Mouse (Mus musculus) forebrain, embryonic 16.5 days (tissue): Measurements from ENCODE around the gene Ccne1. TPM values are rescaled to one million over a fixed set of nuclear protein-coding genes. Genes with fewer than 3 reads are reported as not detected.

Experiments
- ATAC-seq: fragments of 200-750 bp; cut with Nextera tagmentation; 2 replicates; pipeline ENCODE4 v1.8.0; 2017; ENCODE audit warnings: mild to moderate bottlenecking, moderate library complexity
- H3K27ac ChIP-seq: fragments of 300-500 bp; sonication (generic); 2 replicates; pipeline ENCODE4 v1.5.1; 2014; ENCODE audit warnings: low read length, control low read depth
- H3K27me3 ChIP-seq: fragments of 300-500 bp; sonication (generic); replicated peaks from 2 replicates; pipeline ENCODE4 v1.6.1; 2014; ENCODE audit warnings: low read length; ENCODE audit not compliant: control insufficient read depth, insufficient read depth
- H3K36me3 ChIP-seq: fragments of 300-500 bp; sonication (generic); 2 replicates; pipeline ENCODE4 v1.6.1; 2014; ENCODE audit not compliant: control insufficient read depth, insufficient read depth
- H3K4me1 ChIP-seq: fragments of 300-500 bp; sonication (generic); replicated peaks from 2 replicates; pipeline ENCODE4 v1.6.1; 2014; ENCODE audit warnings: low read length; ENCODE audit not compliant: control insufficient read depth, insufficient read depth
- H3K4me2 ChIP-seq: fragments of 300-500 bp; sonication (generic); 2 replicates; pipeline ENCODE4 v1.6.1; 2014; ENCODE audit warnings: mild to moderate bottlenecking, low read length, control low read depth
- H3K4me3 ChIP-seq: fragments of 300-500 bp; sonication (generic); replicated peaks from 2 replicates; pipeline ENCODE4 v1.5.1; 2014; ENCODE audit warnings: mild to moderate bottlenecking, low read length, control low read depth
- H3K9ac ChIP-seq: fragments of 300-500 bp; sonication (generic); replicated peaks from 2 replicates; pipeline ENCODE4 v1.6.1; 2014; ENCODE audit warnings: low read depth, low read length, control low read depth
- H3K9me3 ChIP-seq: fragments of 300-500 bp; sonication (generic); 2 replicates; pipeline ENCODE4 v1.6.1; 2016; ENCODE audit warnings: low read length; ENCODE audit not compliant: control insufficient read depth
- WGBS: fragments of 180-500 bp; shearing (Covaris S2); extraction: QIAGEN DNeasy Blood & Tissue Kit; methylation state at CpG from one replicate; pipeline ENCODE4 v1.1.7; 2014; 5-methylcytosine and 5-hydroxymethylcytosine counted together
- polyA plus RNA-seq: library from polyadenylated mRNA; unstranded; fragments of >200 nt; fragmentation: Nextera tagmentation; extraction: Ambion mirVana; gene quantifications from 2 replicates; pipeline ENCODE4 v1.2.1, GENCODE M21; 2015

Gene Ccne1
- polyA plus RNA-seq, 1 experiment from 2014 or later, result 14.3 TPM

DNA sequence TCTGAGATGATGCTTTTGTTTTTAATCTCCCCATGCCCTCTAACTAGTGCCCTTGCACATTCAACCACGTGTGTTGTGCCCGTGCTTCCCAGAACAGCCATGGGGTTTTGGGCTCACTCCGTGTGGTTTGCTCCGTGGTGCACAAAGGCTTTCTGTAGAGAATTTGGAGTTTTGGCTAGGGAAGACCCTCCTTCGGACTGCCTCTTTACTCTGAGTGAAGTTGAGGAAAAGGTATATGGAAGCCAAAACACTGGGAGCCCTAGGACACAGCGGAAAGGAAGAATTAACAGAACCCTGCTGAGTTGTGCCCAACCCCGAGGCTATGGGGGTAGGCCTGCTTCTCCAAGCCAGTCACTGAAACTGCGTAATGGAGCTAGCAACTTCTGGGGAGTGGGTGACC, 20.9 kb downstream of the Ccne1 start:
- H3K4me1 ChIP-seq, result peaks cover 15% of the 10 kb centered on the region
- WGBS, result 31% methylated on average over 8 of the region's 8 CpGs
- no peak overlapping the region for H3K4me2 ChIP-seq
- H3K36me3 ChIP-seq, result no peaks in the 10 kb centered on the region
- ATAC-seq, result no peak
- no peak overlapping the region for H3K9ac ChIP-seq
- H3K4me3 ChIP-seq, result no peak overlapping the region
- H3K27ac ChIP-seq, result no peak overlapping the region
- 0 out of 2 replicates have a peak, but pooled peaks cover 2% of the 10 kb centered on the region for H3K27me3 ChIP-seq
- no peaks in the 10 kb centered on the region for H3K9me3 ChIP-seq

DNA sequence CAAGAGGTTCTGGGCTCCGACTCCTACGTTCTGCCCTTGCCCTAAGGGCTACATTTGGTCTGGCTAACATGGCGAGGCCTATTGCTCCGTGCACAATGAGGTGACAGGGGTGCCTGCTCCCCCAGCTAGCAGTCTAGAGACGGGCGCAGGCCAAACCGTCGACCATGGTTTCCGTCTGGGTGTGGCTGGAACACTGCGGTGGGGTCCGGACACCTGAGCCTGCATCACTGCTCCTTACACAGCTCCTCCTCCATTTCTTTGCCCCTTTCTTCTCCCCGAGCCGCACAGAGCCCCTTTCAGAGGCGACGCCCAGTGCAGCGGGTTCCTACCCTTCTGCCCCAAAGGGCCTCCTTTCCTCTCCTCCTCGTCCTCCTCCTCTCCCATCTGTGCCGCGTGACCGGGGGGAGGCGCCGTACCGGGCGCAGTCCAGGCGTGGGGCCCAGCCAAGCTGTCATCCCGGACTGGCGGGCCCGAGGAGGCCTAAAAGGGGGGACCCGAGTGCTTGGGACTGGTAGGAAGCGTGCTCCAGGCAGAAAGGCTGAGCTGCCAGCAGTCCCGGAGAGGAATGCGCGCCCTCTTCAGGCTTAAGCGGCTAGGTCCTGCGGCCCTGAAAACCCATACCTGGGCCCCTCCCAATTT, 21.6 kb downstream of the Ccne1 start:
- WGBS, result under 1% methylated on average over 35 of the region's 35 CpGs
- Histone ChIP-seq H3K9ac (no peak overlapping the region), H3K36me3 (no peaks in the 10 kb centered on the region), H3K9me3 (no peaks in the 10 kb centered on the region), H3K27ac (no peak overlapping the region), H3K4me2 (peak overlapping the region; percentile 71), H3K4me3 (peak overlapping the region; percentile 49), H3K27me3 (0 out of 2 replicates have a peak, but pooled peaks cover 2% of the 10 kb centered on the region), H3K4me1 (peaks cover 15% of the 10 kb centered on the region)
- peak; percentile 10 for ATAC-seq

GRCm38 (mm10) chr7:38084778-38085572, 22.4 kb downstream of the Ccne1 start:
- H3K36me3 ChIP-seq, result no peaks in the 10 kb centered on the region
- peak; percentile 94 for ATAC-seq
- H3K9me3 ChIP-seq, result no peaks in the 10 kb centered on the region
- H3K4me1 ChIP-seq, result peaks cover 15% of the 10 kb centered on the region
- under 1% methylated on average over 65 of the region's 65 CpGs for WGBS
- peak overlapping the region; percentile 49 for H3K4me3 ChIP-seq
- peak overlapping the region; percentile 71 for H3K4me2 ChIP-seq
- H3K27me3 ChIP-seq, result 0 out of 2 replicates have a peak, but pooled peaks cover 2% of the 10 kb centered on the region
- H3K27ac ChIP-seq, result no peak overlapping the region; the same call in 1 of the 2 replicates
- H3K9ac ChIP-seq, result peak overlapping the region; percentile 63

DNA sequence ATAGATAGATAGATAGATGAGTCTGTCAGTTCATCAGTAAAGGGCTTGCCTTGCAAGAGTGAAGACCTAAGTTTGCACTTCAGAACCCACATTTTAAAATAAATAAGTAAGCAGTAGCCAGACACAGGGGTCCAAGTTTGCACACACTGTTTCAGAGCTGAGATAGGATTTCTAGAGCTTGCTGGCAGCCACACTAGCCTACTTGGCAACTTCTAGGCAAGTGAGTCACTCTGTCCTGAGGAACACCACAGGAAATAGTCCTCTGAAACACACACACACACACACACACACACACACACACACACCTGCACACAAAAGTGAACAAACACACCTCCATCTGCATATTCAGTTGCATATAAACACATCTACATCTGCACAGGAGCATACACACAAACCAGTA, 24.4 kb downstream of the Ccne1 start:
- no peak overlapping the region for H3K9ac ChIP-seq
- H3K9me3 ChIP-seq, result no peaks in the 10 kb centered on the region
- no peaks in the 10 kb centered on the region for H3K36me3 ChIP-seq
- H3K4me3 ChIP-seq, result no peak overlapping the region
- H3K4me2 ChIP-seq, result no peak overlapping the region
- H3K27me3 ChIP-seq, result 0 out of 2 replicates have a peak, but pooled peaks cover 2% of the 10 kb centered on the region
- peaks cover 15% of the 10 kb centered on the region for H3K4me1 ChIP-seq
- no peak for ATAC-seq
- no peak overlapping the region for H3K27ac ChIP-seq

- Histone ChIP-seq H3K9me3 (no peaks in the 10 kb centered on the region), H3K4me1 (peaks cover 12% of the 10 kb centered on the region), H3K27ac (no peak overlapping the region), H3K36me3 (no peaks in the 10 kb centered on the region), H3K4me2 (no peak overlapping the region), H3K4me3 (no peak overlapping the region), H3K27me3 (peaks cover 2% of the 10 kb centered on the region; the same call in 1 of the 2 replicates), H3K9ac (no peak overlapping the region)
- 69% methylated on average over 7 of the region's 7 CpGs for WGBS
- no peak for ATAC-seq
Observed at GRCm38 (mm10) chr7:38077189-38077588, 30.1 kb downstream of the Ccne1 start.

DNA sequence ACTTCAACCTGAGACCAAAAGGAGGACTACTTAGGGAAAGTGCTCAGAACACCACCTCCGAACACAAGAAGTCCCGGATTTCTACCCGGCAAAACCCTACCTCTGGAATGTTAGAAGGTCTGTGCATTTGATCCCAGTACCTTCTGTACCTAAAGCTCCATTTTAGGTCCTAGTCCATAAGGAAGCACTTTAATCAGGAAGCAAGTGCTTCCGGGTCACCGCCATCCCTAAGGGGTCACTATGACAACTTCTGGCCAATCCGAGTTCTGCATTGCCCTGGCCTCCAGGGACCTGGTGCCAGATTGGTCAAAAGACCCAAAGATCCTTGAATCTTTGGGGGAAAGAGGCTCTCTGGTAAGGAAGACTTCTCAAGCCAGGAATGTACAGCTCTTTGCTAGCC, 31.8 kb downstream of the Ccne1 start:
- Histone ChIP-seq H3K9me3 (no peaks in the 10 kb centered on the region), H3K27me3 (peaks cover 2% of the 10 kb centered on the region; the same call in 1 of the 2 replicates), H3K4me1 (peaks cover 12% of the 10 kb centered on the region), H3K36me3 (no peaks in the 10 kb centered on the region), H3K9ac (no peak overlapping the region), H3K4me3 (no peak overlapping the region), H3K27ac (no peak overlapping the region), H3K4me2 (no peak overlapping the region)
- 54% methylated on average over 6 of the region's 6 CpGs for WGBS
- ATAC-seq, result no peak

DNA sequence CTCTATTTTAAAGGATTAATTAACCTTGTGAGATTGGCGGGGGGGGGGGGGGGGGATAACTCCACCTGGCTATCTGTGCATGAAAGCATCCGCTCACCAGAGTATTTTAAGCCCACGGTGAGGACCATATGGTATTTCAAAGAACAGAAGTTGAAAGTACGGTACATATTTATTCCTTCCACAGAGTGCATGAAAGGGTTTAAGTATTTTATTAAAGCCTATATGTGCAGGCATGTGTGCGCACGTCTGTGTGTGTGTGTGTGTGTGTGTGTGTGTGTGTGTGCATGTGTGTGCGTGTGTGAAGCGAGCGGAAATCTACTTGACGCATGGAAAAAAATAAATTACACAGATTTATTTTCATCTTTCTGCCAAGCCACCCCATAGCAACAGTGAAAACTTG, 32.4 kb downstream of the Ccne1 start:
- WGBS, result 16% methylated on average over 10 of the region's 10 CpGs

DNA sequence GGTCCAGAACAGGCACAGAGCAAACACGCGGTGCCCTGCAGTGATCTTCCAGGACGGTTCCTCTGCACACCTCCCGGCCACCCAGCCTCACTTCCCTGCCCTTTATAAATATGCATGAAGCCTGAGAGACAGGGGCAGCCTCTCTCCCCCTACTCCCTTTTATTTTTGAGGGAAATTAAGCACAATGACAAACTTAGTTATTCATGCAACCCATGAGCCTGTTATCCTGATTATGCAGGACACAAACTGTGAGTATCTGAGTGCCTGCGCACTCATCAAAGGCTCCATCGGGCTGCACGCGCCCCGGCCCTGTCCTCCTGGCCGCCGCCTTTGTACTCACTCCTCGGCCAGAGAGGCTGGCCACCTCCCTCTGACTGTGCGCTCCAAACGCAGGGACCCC, 32.8 kb downstream of the Ccne1 start:
- ATAC-seq, result peak; percentile 77
- 0% methylated on average over 14 of the region's 14 CpGs for WGBS

More for the DNA sequence above, 32.4 kb downstream of the Ccne1 start:
- no peaks in the 10 kb centered on the region for H3K9me3 ChIP-seq
- peaks cover 2% of the 10 kb centered on the region; the same call in 1 of the 2 replicates for H3K27me3 ChIP-seq
- H3K27ac ChIP-seq, result no peak overlapping the region
- ATAC-seq, result peak; percentile 38
- peak overlapping the region; percentile 20 for H3K9ac ChIP-seq
- H3K36me3 ChIP-seq, result no peaks in the 10 kb centered on the region
- peak overlapping the region; percentile 40 for H3K4me2 ChIP-seq
- peaks cover 12% of the 10 kb centered on the region for H3K4me1 ChIP-seq
- peak overlapping the region; percentile 19; the same call in 1 of the 2 replicates for H3K4me3 ChIP-seq

GRCm38 (mm10) chr7:38073782-38074181, 33.6 kb downstream of the Ccne1 start:
- H3K4me3 ChIP-seq, result no peak overlapping the region
- peak; percentile 64; the same call in 1 of the 2 replicates for ATAC-seq
- H3K27me3 ChIP-seq, result peaks cover 2% of the 10 kb centered on the region; the same call in 1 of the 2 replicates
- 19% methylated on average over 3 of the region's 3 CpGs for WGBS
- H3K4me2 ChIP-seq, result no peak overlapping the region
- H3K9me3 ChIP-seq, result no peaks in the 10 kb centered on the region
- H3K4me1 ChIP-seq, result peaks cover 12% of the 10 kb centered on the region
- no peak overlapping the region for H3K9ac ChIP-seq
- no peaks in the 10 kb centered on the region for H3K36me3 ChIP-seq
- H3K27ac ChIP-seq, result no peak overlapping the region

More for the DNA sequence above, 32.8 kb downstream of the Ccne1 start:
- Histone ChIP-seq H3K27ac (no peak overlapping the region), H3K4me2 (peak overlapping the region; percentile 40), H3K27me3 (peaks cover 2% of the 10 kb centered on the region; the same call in 1 of the 2 replicates), H3K4me3 (peak overlapping the region; percentile 19; the same call in 1 of the 2 replicates), H3K36me3 (no peaks in the 10 kb centered on the region), H3K9me3 (no peaks in the 10 kb centered on the region), H3K9ac (peak overlapping the region; percentile 20), H3K4me1 (peaks cover 12% of the 10 kb centered on the region)
